Mouse (Mus musculus) liver, embryonic 16.5 days (tissue): ENCODE data around the gene Ppef2. TPM values are rescaled to one million over a fixed set of nuclear protein-coding genes. Genes with fewer than 3 reads are reported as not detected.

Experiments
- ATAC-seq: fragments of 200-750 bp; cut with Nextera tagmentation; 2 replicates; pipeline ENCODE4 v1.8.0; 2017; ENCODE audit warnings: low read depth, mild to moderate bottlenecking, moderate number of reproducible peaks, moderate library complexity
- H3K27ac ChIP-seq: fragments of 300-500 bp; sonication (generic); 2 replicates; pipeline ENCODE4 v1.5.1; 2014; ENCODE audit warnings: mild to moderate bottlenecking, low read length
- H3K27me3 ChIP-seq: fragments of 300-500 bp; sonication (generic); 2 replicates; pipeline ENCODE4 v1.6.1; 2014; ENCODE audit warnings: low read depth, low read length, mixed read lengths; ENCODE audit not compliant: control insufficient read depth, insufficient read depth
- H3K36me3 ChIP-seq: fragments of 300-500 bp; sonication (generic); 2 replicates; pipeline ENCODE4 v1.6.1; 2014; ENCODE audit warnings: mild to moderate bottlenecking; ENCODE audit not compliant: control insufficient read depth, insufficient read depth
- H3K4me1 ChIP-seq: fragments of 300-500 bp; sonication (generic); 2 replicates; pipeline ENCODE4 v1.6.1; 2014; ENCODE audit warnings: low read depth, low read length, mixed read lengths; ENCODE audit not compliant: control insufficient read depth
- H3K4me2 ChIP-seq: fragments of 300-500 bp; sonication (generic); 2 replicates; pipeline ENCODE4 v1.6.1; 2014; ENCODE audit warnings: low read depth, low read length, mixed read lengths
- H3K4me3 ChIP-seq: fragments of 300-500 bp; sonication (generic); 2 replicates; pipeline ENCODE4 v1.5.1; 2014; ENCODE audit warnings: low read depth, mild to moderate bottlenecking, low read length
- H3K9ac ChIP-seq: fragments of 300-500 bp; sonication (generic); 2 replicates; pipeline ENCODE4 v1.6.1; 2014; ENCODE audit warnings: low read depth, low read length
- H3K9me3 ChIP-seq: fragments of 300-500 bp; sonication (generic); replicated peaks from 2 replicates; pipeline ENCODE4 v1.6.1; 2016; ENCODE audit warnings: low read length; ENCODE audit not compliant: control insufficient read depth
- WGBS: fragments of 180-500 bp; shearing (Covaris S2); extraction: QIAGEN DNeasy Blood & Tissue Kit; methylation state at CpG from one replicate; pipeline ENCODE4 v1.1.7; 2014; ENCODE audit not compliant: insufficient replicate concordance; 5-methylcytosine and 5-hydroxymethylcytosine counted together
- polyA plus RNA-seq: library from polyadenylated mRNA; unstranded; fragments of >200 nt; fragmentation: Nextera tagmentation; extraction: Ambion mirVana; gene quantifications from 2 replicates; pipeline ENCODE4 v1.2.1, GENCODE M21; 2015

Ppef2 gene
- polyA plus RNA-seq, 1 experiment from 2014 or later: not detected

- no peak overlapping the region for H3K9ac ChIP-seq
- peaks cover 14% of the 10 kb centered on the region; the same call in 1 of the 2 replicates for H3K27me3 ChIP-seq
- no peaks in the 10 kb centered on the region for H3K9me3 ChIP-seq
- H3K36me3 ChIP-seq: no peaks in the 10 kb centered on the region
- H3K4me3 ChIP-seq: no peak overlapping the region
- H3K4me2 ChIP-seq: no peak overlapping the region
- peaks cover 27% of the 10 kb centered on the region for H3K4me1 ChIP-seq
- no peak overlapping the region for H3K27ac ChIP-seq
- 26% methylated on average over 10 of the region's 10 CpGs for WGBS
- peak; percentile 17; the same call in 1 of the 2 replicates for ATAC-seq
These were observed 23.0 kb upstream of the Ppef2 start for GRCm38 (mm10) chr5:92278942-92279537.

- 2% methylated on average over 54 of the region's 54 CpGs for WGBS
- ATAC-seq: peak; percentile 91
- H3K4me1 ChIP-seq: peaks cover 16% of the 10 kb centered on the region
These were observed 21.6 kb upstream of the Ppef2 start, which contains the start of gene Naaa for GRCm38 (mm10) chr5:92277437-92278394. Naaa (minus strand) TSS chr5:92278170.

GRCm38 (mm10) chr5:92270496-92270895 lies 14.4 kb upstream of the Ppef2 start:
- no peak for ATAC-seq
- no peaks in the 10 kb centered on the region for H3K4me1 ChIP-seq
- 47% methylated on average over 7 of the region's 7 CpGs for WGBS

More at GRCm38 (mm10) chr5:92277437-92278394, 21.6 kb upstream of the Ppef2 start, which contains the start of gene Naaa:
- H3K27ac ChIP-seq: peak within 1 kb of the TSS; percentile 53; the same call in 1 of the 2 replicates
- peak within 1 kb of the TSS; percentile 59 for H3K9ac ChIP-seq
- H3K4me3 ChIP-seq: peak within 1 kb of the TSS; percentile 75
- peak within 1 kb of the TSS; percentile 85 for H3K4me2 ChIP-seq
- H3K9me3 ChIP-seq: no peaks in the 10 kb centered on the region
- H3K27me3 ChIP-seq: peaks cover 14% of the 10 kb centered on the region; the same call in 1 of the 2 replicates
- H3K36me3 ChIP-seq: no peaks in the 10 kb centered on the region

GRCm38 (mm10) chr5:92263761-92264359 lies 7.8 kb upstream of the Ppef2 start:
- no peak for ATAC-seq
- H3K4me3 ChIP-seq: no peak overlapping the region
- 60% methylated on average over 4 of the region's 4 CpGs for WGBS

More at GRCm38 (mm10) chr5:92270496-92270895, 14.4 kb upstream of the Ppef2 start:
- Histone ChIP-seq H3K9ac (no peak overlapping the region), H3K36me3 (no peaks in the 10 kb centered on the region), H3K4me2 (no peak overlapping the region), H3K9me3 (no peaks in the 10 kb centered on the region), H3K27me3 (no peaks in the 10 kb centered on the region), H3K27ac (no peak overlapping the region), H3K4me3 (no peak overlapping the region)

GRCm38 (mm10) chr5:92262646-92263045 lies 6.6 kb upstream of the Ppef2 start:
- H3K27me3 ChIP-seq: peaks cover 11% of the 10 kb centered on the region; the same call in 1 of the 2 replicates
- 61% methylated on average over 8 of the region's 8 CpGs for WGBS

More at GRCm38 (mm10) chr5:92263761-92264359, 7.8 kb upstream of the Ppef2 start:
- Histone ChIP-seq H3K9ac (no peak overlapping the region), H3K9me3 (no peaks in the 10 kb centered on the region), H3K36me3 (no peaks in the 10 kb centered on the region), H3K27me3 (peaks cover 7% of the 10 kb centered on the region; the same call in 1 of the 2 replicates), H3K4me2 (no peak overlapping the region), H3K4me1 (no peaks in the 10 kb centered on the region), H3K27ac (no peak overlapping the region)

GRCm38 (mm10) chr5:92254476-92254875 lies 1.6 kb downstream of the Ppef2 start:
- Histone ChIP-seq H3K9me3 (no peaks in the 10 kb centered on the region), H3K4me2 (no peak overlapping the region), H3K4me3 (no peak overlapping the region), H3K4me1 (no peaks in the 10 kb centered on the region), H3K27me3 (peaks cover 14% of the 10 kb centered on the region; the same call in 1 of the 2 replicates), H3K9ac (no peak overlapping the region), H3K27ac (no peak overlapping the region), H3K36me3 (no peaks in the 10 kb centered on the region)
- 26% methylated on average over 6 of the region's 6 CpGs for WGBS
- ATAC-seq: no peak

More at GRCm38 (mm10) chr5:92262646-92263045, 6.6 kb upstream of the Ppef2 start:
- H3K9ac ChIP-seq: no peak overlapping the region
- H3K36me3 ChIP-seq: no peaks in the 10 kb centered on the region
- no peak overlapping the region for H3K4me2 ChIP-seq
- no peaks in the 10 kb centered on the region for H3K9me3 ChIP-seq
- no peak overlapping the region for H3K4me3 ChIP-seq
- H3K27ac ChIP-seq: no peak overlapping the region
- ATAC-seq: no peak
- no peaks in the 10 kb centered on the region for H3K4me1 ChIP-seq

GRCm38 (mm10) chr5:92252797-92253343 lies 3.2 kb downstream of the Ppef2 start:
- H3K4me3 ChIP-seq: no peak overlapping the region
- no peaks in the 10 kb centered on the region for H3K36me3 ChIP-seq
- no peaks in the 10 kb centered on the region for H3K9me3 ChIP-seq
- 26% methylated on average over 18 of the region's 18 CpGs for WGBS
- no peak overlapping the region for H3K9ac ChIP-seq
- no peak overlapping the region for H3K4me2 ChIP-seq
- peaks cover 7% of the 10 kb centered on the region; the same call in 1 of the 2 replicates for H3K27me3 ChIP-seq
- no peaks in the 10 kb centered on the region for H3K4me1 ChIP-seq
- ATAC-seq: no peak
- no peak overlapping the region for H3K27ac ChIP-seq

GRCm38 (mm10) chr5:92252031-92252430 lies 4.0 kb downstream of the Ppef2 start:
- ATAC-seq: no peak
- Histone ChIP-seq H3K27me3 (peaks cover 11% of the 10 kb centered on the region; the same call in 1 of the 2 replicates), H3K4me2 (no peak overlapping the region), H3K27ac (no peak overlapping the region), H3K36me3 (no peaks in the 10 kb centered on the region), H3K9ac (no peak overlapping the region), H3K4me3 (no peak overlapping the region), H3K4me1 (no peaks in the 10 kb centered on the region), H3K9me3 (no peaks in the 10 kb centered on the region)
- 66% methylated on average over 6 of the region's 6 CpGs for WGBS
